Mouse (Mus musculus): ENCODE data around the gene Ephb2. TPM values are rescaled to one million over a fixed set of nuclear protein-coding genes. Genes with fewer than 3 reads are reported as not detected.

The Ephb2 gene
- polyA plus RNA-seq, 1 experiment = 21.7 TPM

DNA sequence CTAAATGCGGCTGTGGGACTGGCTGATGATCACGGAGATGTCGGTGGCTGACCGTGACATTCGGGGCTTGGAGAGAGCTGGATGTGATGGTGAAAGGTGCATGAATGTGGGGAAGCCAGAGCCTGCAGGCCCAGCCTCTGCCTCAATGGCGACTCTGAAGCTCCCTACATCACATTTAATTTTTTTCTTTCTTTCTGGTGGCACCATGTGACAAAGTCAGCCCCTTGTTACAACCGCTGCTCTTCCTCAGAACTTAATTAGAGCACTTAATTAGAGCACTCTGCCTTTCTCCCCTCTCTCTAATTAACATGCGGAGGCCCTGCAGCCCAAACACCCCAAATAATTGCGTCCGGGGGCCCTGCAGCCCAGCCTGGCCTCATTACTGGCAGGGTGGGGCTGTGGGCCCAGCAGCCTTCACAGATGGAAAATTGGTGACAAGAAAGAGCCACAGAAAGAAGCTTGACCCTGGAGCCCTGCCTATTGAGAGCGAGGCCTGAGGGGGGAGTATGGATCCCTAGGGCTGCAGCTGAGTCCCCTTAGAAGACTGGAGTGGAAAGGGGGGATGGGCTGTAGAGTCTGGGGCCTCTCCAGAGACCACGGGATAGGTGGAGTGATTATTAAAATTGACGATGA, 62.7 kb downstream of the Ephb2 start:
- H3K36me3 ChIP-seq (ENCODE audit: control insufficient read depth, insufficient read depth) = no peaks in the 10 kb centered on the region
- H3K27me3 ChIP-seq (ENCODE audit: control insufficient read depth, insufficient read depth, insufficient read length) = no peaks in the 10 kb centered on the region
- no peak overlapping the region for H3K4me2 ChIP-seq (ENCODE audit: low read depth)
- H3K4me3 ChIP-seq = no peak overlapping the region
- no peaks in the 10 kb centered on the region for H3K79me2 ChIP-seq (ENCODE audit: control insufficient read depth, insufficient read depth)
- TF ChIP-seq MYOD1 (IDR thresholded peaks at IDR 0.05; ENCODE audit: control insufficient read depth in 1 of 3, insufficient read length in 2 of 3, low read depth in 2 of 3) = no peak
- TF ChIP-seq USF1 (IDR thresholded peaks at IDR 0.05; ENCODE audit: low read depth) = no peak
- TF ChIP-seq SRF (IDR thresholded peaks at IDR 0.05; ENCODE audit: control insufficient read depth, insufficient read length, low read depth) = no peak
- TF ChIP-seq POLR2A (IDR thresholded peaks at IDR 0.05; ENCODE audit: insufficient read length, low read depth) = no peak
- no peak for TF ChIP-seq POLR2AphosphoS2 (IDR thresholded peaks at IDR 0.05; ENCODE audit: insufficient read length, low read depth)
- no peak for TF ChIP-seq E2F4 (IDR thresholded peaks at IDR 0.05; ENCODE audit: insufficient read depth)
- H3ac ChIP-seq (ENCODE audit: control insufficient read depth, insufficient read length) = no peak overlapping the region

DNA sequence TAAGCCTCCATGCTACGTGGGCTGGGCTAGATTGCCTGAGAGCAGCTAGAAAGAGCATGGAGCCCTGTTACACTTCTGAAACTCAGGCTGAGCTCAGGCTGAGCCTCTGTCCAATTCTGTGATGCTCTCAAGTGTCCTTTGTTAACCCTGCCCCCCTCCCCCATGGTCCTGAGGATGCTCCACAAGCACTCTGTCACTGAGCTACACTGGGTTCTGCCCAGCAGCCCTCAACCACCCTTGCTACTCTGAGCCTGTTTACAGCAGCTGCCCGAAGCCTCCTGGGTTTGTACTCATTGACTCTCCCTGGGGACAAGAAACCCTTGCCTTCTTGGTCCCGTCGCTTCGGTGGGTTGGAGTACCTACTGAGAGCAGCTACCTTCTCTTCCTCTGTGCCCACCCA, 63.5 kb downstream of the Ephb2 start:
- no peak overlapping the region for H3K4me2 ChIP-seq (ENCODE audit: low read depth)
- no peaks in the 10 kb centered on the region for H3K79me2 ChIP-seq (ENCODE audit: control insufficient read depth, insufficient read depth)

DNA sequence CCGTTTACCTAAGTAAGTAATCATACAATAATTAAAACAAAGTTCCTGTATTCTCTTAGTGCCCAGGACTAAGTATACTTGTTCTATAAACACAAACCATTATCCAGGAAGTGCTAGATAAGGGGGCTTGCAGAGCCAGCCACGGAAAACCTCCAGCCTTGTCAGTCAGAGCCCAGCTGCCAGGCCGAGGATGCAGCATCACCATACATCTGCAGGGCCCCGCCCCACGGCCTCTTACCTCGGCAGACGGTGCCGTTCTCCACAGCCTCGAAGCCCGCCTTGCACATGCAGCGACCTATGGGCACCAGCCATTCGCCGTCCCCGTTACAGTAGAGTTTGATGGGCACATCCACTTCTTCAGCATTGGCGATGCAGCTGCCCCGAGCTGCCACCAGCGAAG, 65.1 kb downstream of the Ephb2 start:
- no peaks in the 10 kb centered on the region for H3K36me3 ChIP-seq (ENCODE audit: control insufficient read depth, insufficient read depth)
- H3K79me2 ChIP-seq (ENCODE audit: control insufficient read depth, insufficient read depth) = no peaks in the 10 kb centered on the region
- TF ChIP-seq TCF3 (IDR thresholded peaks at IDR 0.05; ENCODE audit: insufficient read length, low read depth) = no peak
- no peak for TF ChIP-seq USF1 (IDR thresholded peaks at IDR 0.05; ENCODE audit: low read depth)
- H3K27me3 ChIP-seq (ENCODE audit: control insufficient read depth, insufficient read depth, insufficient read length) = no peaks in the 10 kb centered on the region
- H3K4me3 ChIP-seq = no peak overlapping the region
- H3K4me2 ChIP-seq (ENCODE audit: low read depth) = no peak overlapping the region
- H3ac ChIP-seq (ENCODE audit: control insufficient read depth, insufficient read length) = no peak overlapping the region

More for the DNA sequence above, 63.5 kb downstream of the Ephb2 start:
- no peak overlapping the region for H3K4me3 ChIP-seq
- no peaks in the 10 kb centered on the region for H3K36me3 ChIP-seq (ENCODE audit: control insufficient read depth, insufficient read depth)
- H3ac ChIP-seq (ENCODE audit: control insufficient read depth, insufficient read length) = no peak overlapping the region
- TF ChIP-seq POLR2A (IDR thresholded peaks at IDR 0.05; ENCODE audit: insufficient read length, low read depth) (no peak), USF1 (IDR thresholded peaks at IDR 0.05; ENCODE audit: low read depth) (no peak), CEBPB (IDR thresholded peaks at IDR 0.05; ENCODE audit: insufficient read depth, poor library complexity, severe bottlenecking) (no peak), SRF (IDR thresholded peaks at IDR 0.05; ENCODE audit: control insufficient read depth, insufficient read length, low read depth) (no peak), REST (IDR thresholded peaks at IDR 0.05; ENCODE audit: insufficient read depth, insufficient read length) (no peak), MYOG (IDR thresholded peaks at IDR 0.05; ENCODE audit: control insufficient read depth in 1 of 3, insufficient read depth in 1 of 3, insufficient read length in 2 of 3, low read depth in 2 of 3) (no peak), MAX (IDR thresholded peaks at IDR 0.05; ENCODE audit: low read depth) (no peak), TCF3 (IDR thresholded peaks at IDR 0.05; ENCODE audit: insufficient read length, low read depth) (no peak), MYOD1 (IDR thresholded peaks at IDR 0.05; ENCODE audit: control insufficient read depth in 1 of 3, insufficient read length in 2 of 3, low read depth in 2 of 3) (no peak), TCF12 (IDR thresholded peaks at IDR 0.05; ENCODE audit: insufficient read depth, poor library complexity, severe bottlenecking) (no peak), POLR2AphosphoS2 (IDR thresholded peaks at IDR 0.05; ENCODE audit: insufficient read length, low read depth) (no peak), E2F4 (IDR thresholded peaks at IDR 0.05; ENCODE audit: insufficient read depth) (no peak)
- H3K27me3 ChIP-seq (ENCODE audit: control insufficient read depth, insufficient read depth, insufficient read length) = no peaks in the 10 kb centered on the region

DNA sequence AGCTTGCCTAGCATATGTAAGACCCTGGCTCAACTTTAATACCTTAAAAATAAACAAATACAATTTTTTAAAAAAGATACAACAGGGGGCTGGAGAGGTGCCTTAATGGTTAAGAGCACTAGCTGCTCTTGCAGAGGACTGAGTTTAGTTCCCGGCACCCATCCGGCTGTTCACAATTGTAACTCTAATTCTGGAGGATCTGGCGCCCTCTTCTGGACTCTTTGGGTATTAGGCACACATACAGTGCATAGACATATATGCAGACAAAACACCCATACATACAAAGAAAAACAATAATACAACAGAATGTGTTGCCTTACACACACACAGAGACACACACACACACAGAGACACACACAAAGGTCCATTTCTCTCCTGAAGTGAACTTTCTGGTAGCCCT, 67.3 kb downstream of the Ephb2 start:
- H3K4me2 ChIP-seq (ENCODE audit: low read depth) = no peak overlapping the region
- H3K27me3 ChIP-seq (ENCODE audit: control insufficient read depth, insufficient read depth, insufficient read length) = no peaks in the 10 kb centered on the region
- no peak for TF ChIP-seq REST (IDR thresholded peaks at IDR 0.05; ENCODE audit: insufficient read depth, insufficient read length)
- TF ChIP-seq USF1 (IDR thresholded peaks at IDR 0.05; ENCODE audit: low read depth) = no peak
- TF ChIP-seq MAX (IDR thresholded peaks at IDR 0.05; ENCODE audit: low read depth) = no peak
- no peak for TF ChIP-seq TCF3 (IDR thresholded peaks at IDR 0.05; ENCODE audit: insufficient read length, low read depth)
- no peak for TF ChIP-seq E2F4 (IDR thresholded peaks at IDR 0.05; ENCODE audit: insufficient read depth)
- TF ChIP-seq MYOD1 (IDR thresholded peaks at IDR 0.05; ENCODE audit: control insufficient read depth in 1 of 3, insufficient read length in 2 of 3, low read depth in 2 of 3) = no peak
- no peak for TF ChIP-seq POLR2A (IDR thresholded peaks at IDR 0.05; ENCODE audit: insufficient read length, low read depth)
- TF ChIP-seq CEBPB (IDR thresholded peaks at IDR 0.05; ENCODE audit: insufficient read depth, poor library complexity, severe bottlenecking) = no peak
- TF ChIP-seq SRF (IDR thresholded peaks at IDR 0.05; ENCODE audit: control insufficient read depth, insufficient read length, low read depth) = no peak
- TF ChIP-seq POLR2AphosphoS2 (IDR thresholded peaks at IDR 0.05; ENCODE audit: insufficient read length, low read depth) = no peak
- no peak for TF ChIP-seq TCF12 (IDR thresholded peaks at IDR 0.05; ENCODE audit: insufficient read depth, poor library complexity, severe bottlenecking)
- no peak for TF ChIP-seq MYOG (IDR thresholded peaks at IDR 0.05; ENCODE audit: control insufficient read depth in 1 of 3, insufficient read depth in 1 of 3, insufficient read length in 2 of 3, low read depth in 2 of 3)
- no peaks in the 10 kb centered on the region for H3K79me2 ChIP-seq (ENCODE audit: control insufficient read depth, insufficient read depth)
- no peaks in the 10 kb centered on the region for H3K36me3 ChIP-seq (ENCODE audit: control insufficient read depth, insufficient read depth)
- H3K4me3 ChIP-seq = no peak overlapping the region
- no peak overlapping the region for H3ac ChIP-seq (ENCODE audit: control insufficient read depth, insufficient read length)

DNA sequence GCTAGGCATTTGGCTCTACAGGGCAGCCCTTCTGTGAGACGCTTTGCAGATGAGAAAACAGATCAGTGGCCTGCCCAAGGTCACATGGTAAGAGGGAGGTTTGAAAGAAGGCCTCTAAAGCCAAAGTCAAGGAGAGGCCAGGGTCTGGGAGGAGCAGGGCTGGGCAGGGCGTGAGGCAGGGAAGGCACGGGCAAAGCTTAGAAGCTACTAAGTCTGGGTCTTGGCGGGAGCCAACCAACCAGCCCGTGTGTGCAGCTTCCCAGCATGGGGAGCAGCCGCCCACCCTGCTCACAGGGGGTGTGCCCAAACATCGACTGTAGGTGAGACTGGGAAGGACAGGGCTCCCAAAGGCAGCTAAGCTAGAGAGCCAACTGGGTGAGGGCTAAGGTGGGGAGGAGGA, 70.7 kb downstream of the Ephb2 start:
- TF ChIP-seq TCF3 (IDR thresholded peaks at IDR 0.05; ENCODE audit: insufficient read length, low read depth) (no peak), POLR2A (IDR thresholded peaks at IDR 0.05; ENCODE audit: insufficient read length, low read depth) (no peak), USF1 (IDR thresholded peaks at IDR 0.05; ENCODE audit: low read depth) (no peak), E2F4 (IDR thresholded peaks at IDR 0.05; ENCODE audit: insufficient read depth) (no peak), MAX (IDR thresholded peaks at IDR 0.05; ENCODE audit: low read depth) (no peak), MYOG (IDR thresholded peaks at IDR 0.05; ENCODE audit: control insufficient read depth in 1 of 3, insufficient read depth in 1 of 3, insufficient read length in 2 of 3, low read depth in 2 of 3) (no peak), SRF (IDR thresholded peaks at IDR 0.05; ENCODE audit: control insufficient read depth, insufficient read length, low read depth) (no peak), REST (IDR thresholded peaks at IDR 0.05; ENCODE audit: insufficient read depth, insufficient read length) (no peak)
- Histone ChIP-seq H3ac (ENCODE audit: control insufficient read depth, insufficient read length) (no peak overlapping the region), H3K27me3 (ENCODE audit: control insufficient read depth, insufficient read depth, insufficient read length) (no peaks in the 10 kb centered on the region), H3K79me2 (ENCODE audit: control insufficient read depth, insufficient read depth) (no peaks in the 10 kb centered on the region), H3K36me3 (ENCODE audit: control insufficient read depth, insufficient read depth) (no peaks in the 10 kb centered on the region), H3K4me3 (no peak overlapping the region), H3K4me2 (ENCODE audit: low read depth) (no peak overlapping the region)

All from myocyte (in vitro differentiated cells).